8 mouse cellular contexts compared by ENCODE assay signal in the genomic region with DNA sequence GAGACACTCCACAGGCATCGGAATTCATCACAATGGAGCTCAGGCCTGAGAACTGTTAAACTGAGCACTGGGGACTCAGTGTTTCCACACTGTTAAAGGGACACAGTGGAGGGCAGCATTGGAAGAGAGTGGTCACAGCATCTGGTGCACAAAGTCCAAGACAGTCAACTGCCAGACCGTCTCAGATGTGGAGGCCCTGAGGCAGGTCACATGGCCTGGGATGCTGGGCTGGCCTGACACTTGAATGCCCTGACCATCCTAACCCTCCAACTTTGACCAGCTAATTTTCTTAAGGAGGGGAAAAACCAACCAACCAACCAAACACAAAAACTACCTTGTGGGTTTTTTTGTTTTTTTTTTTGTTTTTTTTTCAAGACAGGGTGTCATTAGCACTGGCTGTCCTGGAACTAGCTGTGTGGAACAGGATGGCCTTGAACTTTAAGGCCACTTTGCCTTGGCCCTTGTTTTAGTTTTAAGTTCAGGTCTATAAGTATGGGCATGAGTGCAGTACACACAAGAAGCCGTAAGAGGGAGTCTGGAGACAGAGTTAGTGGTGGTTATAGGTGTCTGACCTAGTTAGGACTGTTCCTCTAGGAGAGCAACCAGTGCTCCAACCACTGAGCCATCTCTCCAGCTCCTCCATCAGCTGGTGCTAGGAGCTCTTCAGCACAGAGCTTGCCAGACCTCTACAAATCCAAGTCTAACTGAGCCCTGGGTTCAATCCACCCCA. TPM values are rescaled to one million over a fixed set of nuclear protein-coding genes. Genes with fewer than 3 reads are reported as not detected.
A peak's percentile ranks its signal among the peaks of the same experiment; 100 is the strongest.
DNase-seq lines count a peak whose midpoint lies in the region; ATAC-seq lines count a peak whose summit lies in the region.

No protein-coding gene starts in this region.

- no peak overlapping the region; the same call in 1 of the 2 replicates for H3K9ac ChIP-seq in kidney, embryonic 14.5 days (ENCODE audit: low read depth, low read length)
- no peak overlapping the region for H3K9ac ChIP-seq in forebrain, embryonic 11.5 days (ENCODE audit: low read length)
- H3K9ac ChIP-seq in liver, embryonic 12.5 days = peak overlapping the region; percentile 12; the same call in 1 of the 2 replicates

- peak overlapping the region; percentile 95; the same call in 1 of the 2 replicates for H3K4me3 ChIP-seq in kidney, embryonic 14.5 days (ENCODE audit: low read length)
- H3K4me3 ChIP-seq in forebrain, embryonic 11.5 days (ENCODE audit: low read depth, low read length) = peak overlapping the region; percentile 69; the same call in 1 of the 2 replicates
- H3K4me3 ChIP-seq in liver, embryonic 12.5 days = peak overlapping the region; percentile 96

- no peak for ATAC-seq in kidney, embryonic 14.5 days (ENCODE audit: low FRiP score, low TSS enrichment)
- ATAC-seq in forebrain, embryonic 11.5 days (replicated peaks; ENCODE audit: low FRiP score) = no peak
- no peak for ATAC-seq in liver, embryonic 12.5 days

- H3K27ac ChIP-seq in kidney, embryonic 14.5 days (ENCODE audit: low read depth, low read length) = no peak overlapping the region
- H3K27ac ChIP-seq in forebrain, embryonic 11.5 days (ENCODE audit: low read depth, low read length) = no peak overlapping the region
- H3K27ac ChIP-seq in liver, embryonic 12.5 days = no peak overlapping the region

- peaks cover 19% of the 10 kb centered on the region for H3K36me3 ChIP-seq in kidney, embryonic 14.5 days (ENCODE audit: control insufficient read depth, insufficient read depth, low read length)
- H3K36me3 ChIP-seq in forebrain, embryonic 11.5 days (ENCODE audit: control insufficient read depth, insufficient read depth, low read length) = 0 out of 2 replicates have a peak, but pooled peaks cover 3% of the 10 kb centered on the region
- peaks cover 46% of the 10 kb centered on the region for H3K36me3 ChIP-seq in liver, embryonic 12.5 days

- H3K9me3 ChIP-seq in kidney, embryonic 14.5 days (ENCODE audit: control insufficient read depth, low read length) = no peaks in the 10 kb centered on the region
- no peaks in the 10 kb centered on the region for H3K9me3 ChIP-seq in forebrain, embryonic 11.5 days (ENCODE audit: control insufficient read depth, low read length)
- H3K9me3 ChIP-seq in liver, embryonic 12.5 days (replicated peaks) = no peaks in the 10 kb centered on the region

- H3K27me3 ChIP-seq in kidney, embryonic 14.5 days (ENCODE audit: control insufficient read depth, insufficient read depth, low read length) = no peaks in the 10 kb centered on the region
- no peaks in the 10 kb centered on the region for H3K27me3 ChIP-seq in forebrain, embryonic 11.5 days (ENCODE audit: control insufficient read depth, insufficient read depth, low read length)
- H3K27me3 ChIP-seq in liver, embryonic 12.5 days (replicated peaks) = no peaks in the 10 kb centered on the region

- no peak for DNase-seq in kidney, adult 18-20 months
- peak; percentile 54 for DNase-seq in NIH3T3 (ENCODE audit: low read depth)
- DNase-seq in forebrain, embryonic 11.5 days (ENCODE audit: low spot score) = no peak
- peak; percentile 57 for DNase-seq in thymus, postnatal 4 days
- DNase-seq in urinary bladder, postnatal 25 days (ENCODE audit: low spot score) = no peak
- no peak for DNase-seq in T-cell, adult 2 months (ENCODE audit: low spot score)

- H3K4me2 ChIP-seq in kidney, embryonic 14.5 days (replicated peaks; ENCODE audit: low read depth, low read length) = peak overlapping the region; percentile 91
- H3K4me2 ChIP-seq in forebrain, embryonic 11.5 days (ENCODE audit: low read depth, low read length, severe bottlenecking) = peak overlapping the region; percentile 62; the same call in 1 of the 2 replicates
- peak overlapping the region; percentile 91 for H3K4me2 ChIP-seq in liver, embryonic 12.5 days

- WGBS in kidney, embryonic 14.5 days = 74% methylated on average over 3 of the region's 3 CpGs
- WGBS in forebrain, embryonic 11.5 days = 74% methylated on average over 3 of the region's 3 CpGs
- WGBS in liver, embryonic 12.5 days (ENCODE audit: insufficient replicate concordance) = 72% methylated on average over 3 of the region's 3 CpGs

- H3K4me1 ChIP-seq in kidney, embryonic 14.5 days (ENCODE audit: control insufficient read depth, insufficient read depth, low read length) = peaks cover 21% of the 10 kb centered on the region
- H3K4me1 ChIP-seq in forebrain, embryonic 11.5 days (replicated peaks; ENCODE audit: control insufficient read depth, insufficient read depth, low read length) = peaks cover 9% of the 10 kb centered on the region
- H3K4me1 ChIP-seq in liver, embryonic 12.5 days = peaks cover 57% of the 10 kb centered on the region

RNA-seq across cellular contexts. Expression of a gene that starts 2.0 kb away (rescaled TPM):
- 3.6 and 3.7 TPM in 2 replicates for polyA plus RNA-seq in kidney, embryonic 14.5 days (2014; fragmentation: Nextera tagmentation; extraction: Ambion mirVana)
- polyA plus RNA-seq in forebrain, embryonic 11.5 days (2014; fragmentation: Nextera tagmentation; extraction: Ambion mirVana) = 3.3 and 3.5 TPM in 2 replicates
- polyA plus RNA-seq in liver, embryonic 12.5 days (2016; fragmentation: Nextera tagmentation; extraction: Ambion mirVana) = 0.69 and 0.79 TPM in 2 replicates

RNA-seq across cellular contexts. Expression of a gene that starts 2.1 kb away (rescaled TPM):
- 968 and 1,059 TPM in 2 replicates for polyA plus RNA-seq in kidney, embryonic 14.5 days (2014; fragmentation: Nextera tagmentation; extraction: Ambion mirVana)
- 812 and 850 TPM in 2 replicates for polyA plus RNA-seq in forebrain, embryonic 11.5 days (2014; fragmentation: Nextera tagmentation; extraction: Ambion mirVana)
- polyA plus RNA-seq in liver, embryonic 12.5 days (2016; fragmentation: Nextera tagmentation; extraction: Ambion mirVana) = 769 and 831 TPM in 2 replicates

RNA-seq across cellular contexts. Expression of a gene that starts 2.5 kb away (rescaled TPM):
- 297 and 328 TPM in 2 replicates for polyA plus RNA-seq in kidney, embryonic 14.5 days (2014; fragmentation: Nextera tagmentation; extraction: Ambion mirVana)
- polyA plus RNA-seq in forebrain, embryonic 11.5 days (2014; fragmentation: Nextera tagmentation; extraction: Ambion mirVana) = 307 and 321 TPM in 2 replicates
- polyA plus RNA-seq in liver, embryonic 12.5 days (2016; fragmentation: Nextera tagmentation; extraction: Ambion mirVana) = 171 and 180 TPM in 2 replicates

RNA-seq across cellular contexts. Expression of a gene that starts 18.5 kb away (rescaled TPM):
- 2.0 and 2.6 TPM in 2 replicates for polyA plus RNA-seq in kidney, embryonic 14.5 days (2014; fragmentation: Nextera tagmentation; extraction: Ambion mirVana)
- polyA plus RNA-seq in forebrain, embryonic 11.5 days (2014; fragmentation: Nextera tagmentation; extraction: Ambion mirVana) = 1.6 and 2.3 TPM in 2 replicates
- 0.83 and 1.3 TPM in 2 replicates for polyA plus RNA-seq in liver, embryonic 12.5 days (2016; fragmentation: Nextera tagmentation; extraction: Ambion mirVana)

Comparison
In these comparisons a context has a peak if more than half of its experiments do, and no peak if none do; other contexts are left out.
1. DNase-seq: peak in NIH3T3 (single experiment) and thymus, postnatal 4 days (single experiment); none in kidney, adult 18-20 months (single experiment), forebrain, embryonic 11.5 days (single experiment), urinary bladder, postnatal 25 days (single experiment) and T-cell, adult 2 months (single experiment).
2. Peak in every context shown above with its lines, with median percentiles within 50 percentile points of each other: H3K4me2 ChIP-seq and H3K4me3 ChIP-seq.